Mouse (Mus musculus) urinary bladder, adult 18-20 months (tissue): ENCODE data around the gene Pfkfb4.

Experiments used
- DNase-seq, 2 experiments: peaks; one replicate each; pipeline ENCODE4 v3.0.0; 2022; ENCODE audit warnings: low spot score in 2 of 2, mixed read lengths in 2 of 2

Pfkfb4 gene

DNA sequence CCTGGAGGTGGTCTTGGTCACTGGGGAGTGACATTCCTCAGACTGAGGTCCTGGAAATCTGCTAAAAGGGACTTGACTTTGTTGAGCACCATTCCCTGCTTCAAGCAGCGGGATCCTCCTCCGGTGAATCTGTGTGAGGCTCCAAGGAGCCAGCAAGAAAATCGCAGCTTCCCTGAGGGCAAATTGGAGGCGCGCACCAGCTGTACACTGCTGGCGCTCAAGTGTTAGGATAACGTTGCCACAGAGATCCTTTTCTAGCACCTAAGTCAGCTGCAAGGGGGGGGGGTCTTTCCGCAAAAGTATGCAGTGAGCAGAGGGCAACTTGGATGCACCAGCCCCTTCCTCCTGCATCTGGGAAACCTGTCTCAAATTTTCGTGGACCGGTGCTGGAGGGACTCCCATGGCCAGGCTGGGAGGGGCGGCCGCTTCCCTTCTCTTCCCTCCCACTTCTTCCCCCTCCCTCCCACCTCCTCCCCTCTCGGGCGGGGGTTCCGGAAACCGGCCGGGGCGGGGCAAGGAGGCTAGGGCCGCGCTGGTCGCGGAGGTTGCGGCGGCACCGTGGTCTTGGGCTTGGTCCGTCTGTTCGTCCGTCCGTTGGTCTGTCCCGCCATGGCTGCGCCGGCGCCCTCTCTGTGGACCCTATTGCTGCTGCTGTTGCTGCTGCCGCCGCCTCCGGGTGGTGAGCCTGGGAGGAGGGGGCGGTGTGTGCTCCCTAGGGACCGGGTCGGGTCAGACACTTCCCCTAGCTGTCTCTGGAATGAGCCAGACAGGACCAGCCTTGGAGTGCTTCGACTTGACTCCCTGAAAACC lies 46.7 kb downstream of the Pfkfb4 start, which contains the start of gene Shisa5:
TSS of gene Shisa5 (plus strand) at position 480 of the 810 bp plus-strand sequence.
- DNase-seq: peak; percentile 80

DNA sequence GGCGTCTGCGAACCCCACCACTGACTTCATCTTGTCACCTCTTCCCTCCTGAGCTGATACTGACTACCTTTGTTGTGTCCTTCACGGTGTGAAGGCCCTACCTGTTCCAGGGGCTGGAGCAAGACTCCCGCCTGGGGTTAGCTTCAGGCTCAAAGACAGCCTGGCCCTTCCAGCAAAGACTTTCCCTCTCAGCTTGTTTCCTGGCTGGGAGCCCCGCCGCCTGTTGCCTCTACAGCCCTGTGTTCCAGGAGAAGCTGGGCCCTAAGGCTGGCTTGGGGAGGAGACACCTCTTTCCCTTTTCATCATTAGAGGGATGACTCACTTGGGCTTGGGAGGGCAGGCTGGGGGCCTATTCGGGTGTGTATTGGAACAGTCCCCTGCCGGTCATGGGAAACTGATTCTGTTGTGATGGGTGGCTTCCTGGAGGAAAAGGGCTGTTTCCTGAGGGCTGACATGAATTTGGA lies 47.4 kb downstream of the Pfkfb4 start:
- peak; percentile 49 to 59 for DNase-seq

DNA sequence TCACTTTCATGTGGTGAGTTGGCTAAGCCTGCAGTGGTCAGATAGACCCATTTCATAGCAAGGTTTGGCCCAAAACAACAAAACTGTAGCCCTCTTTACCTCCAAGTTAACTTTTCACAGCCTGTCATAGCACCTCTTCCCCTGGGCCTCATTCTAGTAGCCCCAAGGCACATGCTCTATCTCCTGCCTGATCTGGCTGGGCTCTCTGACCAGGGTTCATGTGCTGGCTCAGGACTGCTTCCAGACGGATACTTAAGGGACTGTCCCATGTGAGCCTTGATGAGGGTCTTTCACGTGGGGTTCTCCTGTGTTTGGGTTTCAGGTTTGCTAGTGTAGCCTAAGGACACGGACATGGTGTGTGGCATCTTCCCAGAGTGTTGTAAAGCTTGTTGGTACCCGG lies 48.1 kb downstream of the Pfkfb4 start:
- DNase-seq: no peak

DNA sequence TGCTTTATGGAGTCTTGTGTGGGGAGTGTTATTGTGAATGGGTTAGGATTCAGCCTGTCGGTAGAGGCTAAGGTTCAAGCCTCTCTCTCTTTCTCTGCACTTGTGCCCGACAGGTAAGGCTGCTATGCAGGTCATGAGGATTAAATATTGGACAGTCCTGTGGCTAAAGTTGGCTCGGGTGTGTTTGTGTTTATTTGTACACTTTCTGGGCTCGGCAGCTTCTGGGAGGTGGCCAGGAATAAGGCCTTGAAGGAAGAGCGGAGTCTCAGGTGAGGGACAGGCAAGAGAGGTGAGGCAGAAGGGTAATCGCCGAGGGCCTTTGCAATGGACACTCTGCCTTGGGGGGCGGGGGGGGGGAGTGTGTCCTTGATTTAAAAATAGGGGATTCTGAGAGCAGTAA lies 48.6 kb downstream of the Pfkfb4 start:
- DNase-seq: no peak

DNA sequence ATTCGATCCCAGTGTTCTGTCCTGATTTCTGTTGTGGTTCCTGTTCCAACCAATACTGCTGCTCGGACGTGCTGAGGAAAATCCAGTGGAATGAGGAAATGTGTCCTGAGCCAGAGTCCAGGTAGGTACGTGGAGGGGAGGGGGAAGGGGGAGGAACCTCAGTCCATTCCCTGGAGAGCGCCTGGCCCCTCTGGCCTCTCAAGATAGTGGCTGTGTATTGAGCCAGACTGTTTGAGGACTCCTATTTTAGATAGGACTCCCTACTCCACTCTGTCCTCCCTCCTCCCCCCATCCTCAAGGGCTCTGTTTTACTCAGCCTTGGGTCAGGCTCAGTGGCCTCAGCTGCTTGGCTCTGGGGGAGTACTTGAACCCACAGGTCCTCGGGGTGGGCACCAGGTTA lies 49.3 kb downstream of the Pfkfb4 start:
- no peak for DNase-seq

DNA sequence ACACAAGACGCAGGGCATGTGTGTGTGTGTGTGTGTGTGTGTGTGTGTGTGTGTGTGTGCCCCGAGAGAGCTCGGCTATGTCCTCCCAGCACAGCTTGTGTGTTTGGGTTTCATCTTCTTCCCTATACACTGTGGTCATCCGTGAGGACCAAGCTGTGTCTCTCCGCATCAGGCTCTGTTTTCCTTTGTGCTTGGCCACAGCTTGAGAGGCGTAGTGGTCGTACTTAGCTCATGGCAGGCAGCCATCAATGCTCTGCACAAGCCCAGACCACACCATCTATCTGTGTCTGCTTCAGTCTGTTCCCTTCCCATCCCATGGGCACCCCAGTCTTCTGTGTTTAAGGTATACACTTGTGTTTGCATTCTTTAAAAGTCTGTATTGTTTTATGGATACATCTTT lies 49.8 kb downstream of the Pfkfb4 start:
- DNase-seq: no peak

DNA sequence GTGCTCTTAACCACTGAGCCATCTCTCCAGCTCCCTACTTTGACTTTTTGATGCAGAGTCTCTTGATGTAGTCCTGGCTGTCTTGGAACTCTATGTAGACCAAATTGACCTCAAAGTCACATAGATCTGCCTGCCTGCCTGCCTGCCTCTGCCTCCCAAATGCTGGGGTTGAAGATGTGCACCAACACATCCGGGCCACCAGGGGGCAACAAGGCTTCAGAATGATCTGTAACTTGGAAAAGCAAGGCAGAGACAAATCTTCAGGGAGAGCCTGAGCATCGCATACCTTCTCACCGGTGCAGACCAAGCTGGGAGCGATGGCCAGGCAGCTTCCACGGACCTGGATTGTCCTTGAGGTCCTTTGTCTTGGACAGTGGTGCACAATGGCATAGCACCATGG lies 54.7 kb downstream of the Pfkfb4 start:
- DNase-seq: no peak

DNA sequence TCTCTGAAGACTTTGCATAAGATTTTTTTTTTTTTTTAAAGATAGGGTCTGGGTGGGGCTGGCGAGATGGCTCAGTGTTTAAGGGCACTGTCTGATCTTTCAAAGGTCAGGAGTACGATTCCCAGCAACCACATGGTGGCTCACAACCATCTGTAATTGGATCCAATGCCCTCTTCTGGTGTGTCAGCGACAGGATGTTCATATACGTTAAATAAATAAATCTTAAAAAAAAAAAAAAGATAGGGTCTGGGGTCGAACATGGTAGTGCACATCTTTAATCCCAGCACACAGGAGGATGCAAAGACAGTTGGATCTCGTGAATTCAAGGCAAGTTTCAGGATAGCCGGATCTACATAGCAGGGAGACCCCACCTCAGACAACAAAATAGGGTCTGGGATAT lies 57.7 kb downstream of the Pfkfb4 start:
- no peak for DNase-seq

DNA sequence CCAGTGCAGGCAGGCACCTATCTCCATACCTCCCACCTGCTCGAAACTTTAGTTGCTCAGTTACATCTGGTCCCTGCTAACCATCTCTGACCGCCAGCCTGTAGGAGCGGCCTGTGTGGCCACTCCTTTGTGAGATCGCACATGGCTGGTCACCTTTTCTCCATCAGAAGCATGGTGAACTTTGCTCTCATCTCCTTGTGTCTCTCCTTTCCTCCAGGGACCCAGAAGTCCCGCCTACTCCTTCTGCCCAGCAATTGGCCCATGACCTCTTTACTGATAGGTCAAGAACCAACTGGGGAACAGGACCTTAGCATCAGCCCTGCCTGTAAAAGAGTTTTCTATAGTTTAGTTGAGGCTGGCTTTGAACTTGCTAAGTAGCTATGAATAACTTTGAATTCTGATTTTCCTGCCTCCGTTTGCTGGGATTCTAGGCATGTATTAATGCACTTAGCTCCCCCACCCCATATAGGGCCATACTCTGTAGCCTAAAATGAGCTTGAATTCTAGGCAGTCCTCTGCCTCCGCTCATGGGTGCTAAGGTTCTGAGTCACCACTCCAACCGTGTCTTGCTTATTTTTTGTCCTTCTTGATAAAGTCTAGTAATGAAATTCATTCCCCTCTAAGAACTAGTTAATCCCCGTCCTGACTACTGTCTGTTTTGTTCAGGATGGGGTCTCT lies 58.6 kb downstream of the Pfkfb4 start:
- DNase-seq: no peak

DNA sequence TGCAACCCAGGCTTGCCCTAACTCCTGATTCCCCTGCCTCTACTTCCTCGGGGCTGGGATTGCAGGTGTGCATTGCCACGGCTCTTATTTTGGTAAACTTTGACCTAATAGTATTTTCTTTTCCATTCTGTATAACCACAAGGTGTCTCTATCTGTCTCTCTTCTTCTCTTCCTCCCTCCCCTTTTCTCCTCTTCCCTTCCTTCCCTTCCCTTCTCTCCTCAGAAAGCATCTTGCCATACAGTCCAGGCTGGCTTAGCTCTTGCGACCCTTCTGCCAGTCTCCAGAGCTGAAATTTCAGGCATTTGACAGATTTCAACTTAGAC lies 59.1 kb downstream of the Pfkfb4 start:
- no peak for DNase-seq

DNA sequence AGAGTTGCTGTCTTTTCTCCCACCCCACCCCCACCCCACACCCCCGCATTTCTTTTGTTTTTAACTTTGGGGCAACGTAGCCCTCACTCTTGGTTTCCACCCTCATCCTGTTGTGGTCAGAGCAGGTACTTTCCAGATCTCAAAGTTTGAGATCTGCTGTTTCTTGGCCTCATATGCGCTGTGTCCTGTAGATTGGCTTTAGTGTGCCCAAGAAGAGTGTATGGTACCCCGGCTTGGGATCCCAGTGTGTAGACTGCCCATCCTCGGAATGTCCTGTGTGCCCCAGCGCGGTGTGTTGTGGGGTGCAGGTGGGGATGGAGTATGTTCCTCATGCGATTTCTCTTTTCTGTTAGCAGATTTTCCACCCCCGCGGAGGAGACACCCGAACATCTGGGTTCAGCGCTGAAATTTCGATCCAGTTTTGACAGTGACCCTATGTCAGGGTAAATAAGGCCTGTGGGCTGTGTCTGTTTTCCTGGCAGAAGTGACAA lies 59.5 kb downstream of the Pfkfb4 start:
- no peak for DNase-seq

DNA sequence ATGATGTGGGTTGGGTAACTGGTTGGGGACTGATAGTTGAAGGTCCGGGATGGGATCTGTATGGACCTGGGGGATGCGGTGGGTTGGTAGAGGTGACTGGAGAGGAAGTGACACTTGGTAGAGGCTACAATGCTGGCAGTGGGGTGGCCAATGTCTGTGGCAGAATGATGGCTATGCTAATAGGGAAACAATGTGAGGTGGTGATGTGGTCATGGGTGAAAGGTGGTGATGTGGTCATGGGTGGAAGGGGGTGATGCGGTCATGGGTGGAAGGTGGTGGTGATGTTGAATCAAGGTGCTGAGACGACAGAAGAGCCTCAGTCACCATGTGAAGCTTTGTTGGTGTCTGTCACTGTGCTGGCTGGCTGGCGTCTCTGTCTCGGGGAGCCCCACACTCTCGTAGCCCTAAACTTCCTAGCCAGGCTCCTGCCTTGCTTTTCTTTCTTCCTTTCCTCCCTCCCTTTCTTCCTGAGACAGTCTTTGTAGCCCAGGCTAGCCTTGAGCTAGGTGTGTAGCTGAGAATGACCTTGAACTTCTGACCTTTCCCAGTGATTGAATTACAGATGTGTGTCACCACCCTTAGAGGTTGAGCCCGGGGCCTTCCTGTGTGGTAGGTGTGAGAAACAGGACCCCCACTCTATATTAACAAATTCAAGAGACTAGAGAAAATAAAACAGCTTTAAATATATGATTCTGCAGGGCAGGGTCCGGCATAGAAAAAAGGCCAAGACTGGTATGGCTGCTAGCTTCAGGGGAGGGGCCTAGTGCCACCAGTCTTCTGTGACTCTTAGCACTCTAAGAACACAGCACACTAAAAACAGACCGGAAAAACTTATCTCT lies 60.3 kb downstream of the Pfkfb4 start:
- no peak for DNase-seq

DNA sequence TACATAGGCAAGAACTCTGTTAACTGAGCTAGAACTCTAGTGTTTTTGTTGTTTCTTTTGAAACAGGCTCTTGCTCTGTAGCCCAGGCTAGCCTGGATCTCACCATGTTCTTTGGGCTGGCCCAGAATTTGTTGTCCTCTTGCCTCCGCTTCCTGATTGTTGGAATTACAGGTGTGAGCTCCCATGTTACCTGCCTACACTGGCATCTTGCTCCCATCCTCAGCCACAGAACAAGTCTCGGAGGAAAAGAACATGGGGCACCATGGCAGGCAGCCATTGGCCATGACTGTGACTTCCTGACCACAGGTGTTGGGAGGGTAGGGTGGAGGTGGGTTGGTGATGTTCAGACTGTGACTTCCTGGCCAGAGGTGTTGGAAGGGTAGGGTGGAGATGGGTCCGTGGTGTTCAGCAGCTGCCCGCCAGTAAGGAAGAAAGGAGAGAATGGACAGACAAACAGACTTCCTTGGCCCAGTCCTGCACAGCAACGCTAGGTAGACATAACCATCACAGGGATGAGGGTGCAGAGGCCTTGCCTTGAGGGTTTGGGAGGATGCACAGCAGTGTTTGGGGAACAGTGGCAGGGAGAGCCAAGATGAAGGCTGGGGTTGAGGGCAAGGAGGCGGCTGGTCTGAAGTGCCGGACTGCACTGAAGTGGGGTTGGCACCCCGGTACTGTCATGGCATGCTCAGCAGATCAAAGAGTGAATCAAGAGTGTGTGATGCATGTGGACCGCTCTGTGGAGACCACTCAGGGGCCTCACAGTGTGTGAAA lies 61.1 kb downstream of the Pfkfb4 start:
- no peak for DNase-seq

DNA sequence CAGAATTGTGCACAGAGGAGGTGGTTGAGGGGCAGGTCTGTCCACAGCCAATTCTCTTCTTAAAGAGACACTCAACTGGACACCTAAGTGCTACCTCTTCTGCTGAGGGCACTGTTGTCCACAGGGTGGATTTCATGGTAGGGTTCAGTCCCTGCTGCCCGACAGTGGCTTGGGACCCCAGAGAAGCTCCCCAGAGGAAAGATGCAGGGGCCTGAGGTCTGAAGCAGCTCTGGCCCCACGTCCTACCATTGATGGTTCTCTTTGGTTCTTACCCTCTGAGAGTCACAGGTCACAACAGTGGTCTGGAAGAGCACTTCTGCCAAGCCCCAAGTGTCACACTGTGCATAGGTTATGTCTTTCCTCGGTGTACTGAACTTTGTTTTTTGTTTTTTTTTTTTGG lies 61.8 kb downstream of the Pfkfb4 start:
- DNase-seq: no peak

DNA sequence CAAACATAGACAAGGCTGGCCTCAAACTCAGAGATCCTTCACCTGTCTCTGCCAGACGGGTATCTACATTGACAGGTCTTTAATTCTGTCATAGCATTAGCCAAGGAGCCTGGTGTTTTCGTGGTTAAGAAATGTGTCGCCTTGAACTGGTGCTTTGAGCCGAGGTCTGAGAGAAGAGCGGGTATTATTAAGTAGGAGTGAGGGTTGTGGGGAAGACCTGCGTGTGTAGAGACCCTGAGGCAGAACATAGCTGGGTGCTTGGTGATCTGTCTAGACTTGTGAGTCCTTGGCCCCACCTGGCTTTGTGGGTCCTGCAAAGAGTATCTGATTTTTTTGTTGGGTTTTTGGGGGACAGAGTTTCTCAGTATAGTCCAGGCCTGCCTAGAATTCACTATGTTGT lies 62.3 kb downstream of the Pfkfb4 start:
- no peak for DNase-seq

DNA sequence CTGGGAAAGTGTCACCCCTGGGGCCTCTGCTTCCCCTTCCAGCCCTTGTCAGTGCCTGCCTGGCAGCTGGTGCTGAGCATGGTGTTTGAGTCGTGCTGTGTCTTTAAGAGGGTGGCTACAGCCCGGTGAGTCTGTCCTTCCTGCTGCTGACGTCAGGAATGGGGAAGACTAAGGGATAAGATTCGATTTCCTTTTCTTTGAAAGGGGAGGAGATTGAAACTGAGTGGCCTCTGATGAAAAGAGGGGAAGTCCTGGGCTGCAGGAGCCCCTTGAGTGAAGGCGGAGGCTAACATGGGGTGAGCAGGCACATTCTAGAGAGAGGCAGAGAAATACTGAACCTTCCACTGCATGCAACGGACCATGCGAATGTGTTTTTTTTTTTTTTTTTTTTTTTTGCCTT lies 63.1 kb downstream of the Pfkfb4 start:
- peak in 1 of 2 experiments; percentile 65 for DNase-seq

DNA sequence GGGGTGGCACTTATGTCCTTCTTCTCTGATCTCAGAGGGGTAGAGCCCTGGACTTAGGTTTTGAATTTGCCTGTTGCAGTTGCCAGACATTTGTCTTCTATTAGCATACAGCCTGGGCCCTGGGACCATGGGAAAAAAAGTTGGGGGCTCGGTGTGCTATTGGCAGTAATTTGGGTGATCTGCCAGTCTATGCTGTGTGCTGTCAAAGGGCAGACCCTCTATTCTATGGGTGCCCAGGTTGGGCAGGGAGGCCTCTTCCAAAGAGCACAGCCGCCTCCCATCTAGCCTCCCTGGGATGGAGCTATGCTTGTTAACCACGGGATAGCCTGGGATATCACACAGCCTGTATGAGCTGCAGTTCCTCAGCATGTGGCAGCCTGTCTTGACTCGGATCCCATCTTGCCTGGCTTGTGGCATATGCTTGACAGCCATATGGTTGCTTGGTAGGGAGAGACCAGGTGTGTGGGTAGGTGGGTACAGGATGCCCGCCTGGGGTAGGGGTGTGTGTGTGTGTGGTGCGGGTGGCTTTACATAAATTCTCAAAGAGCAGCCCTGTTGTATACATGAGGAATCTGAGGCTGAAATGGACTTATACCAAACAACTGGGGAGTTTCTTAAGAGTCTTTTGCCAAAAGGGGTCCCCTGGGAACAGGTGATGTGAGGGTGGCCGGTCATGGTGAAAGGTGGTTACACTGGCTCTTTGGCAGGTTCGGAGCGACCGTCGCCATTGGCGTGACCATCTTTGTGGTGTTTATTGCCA lies 63.9 kb downstream of the Pfkfb4 start:
- no peak for DNase-seq

DNA sequence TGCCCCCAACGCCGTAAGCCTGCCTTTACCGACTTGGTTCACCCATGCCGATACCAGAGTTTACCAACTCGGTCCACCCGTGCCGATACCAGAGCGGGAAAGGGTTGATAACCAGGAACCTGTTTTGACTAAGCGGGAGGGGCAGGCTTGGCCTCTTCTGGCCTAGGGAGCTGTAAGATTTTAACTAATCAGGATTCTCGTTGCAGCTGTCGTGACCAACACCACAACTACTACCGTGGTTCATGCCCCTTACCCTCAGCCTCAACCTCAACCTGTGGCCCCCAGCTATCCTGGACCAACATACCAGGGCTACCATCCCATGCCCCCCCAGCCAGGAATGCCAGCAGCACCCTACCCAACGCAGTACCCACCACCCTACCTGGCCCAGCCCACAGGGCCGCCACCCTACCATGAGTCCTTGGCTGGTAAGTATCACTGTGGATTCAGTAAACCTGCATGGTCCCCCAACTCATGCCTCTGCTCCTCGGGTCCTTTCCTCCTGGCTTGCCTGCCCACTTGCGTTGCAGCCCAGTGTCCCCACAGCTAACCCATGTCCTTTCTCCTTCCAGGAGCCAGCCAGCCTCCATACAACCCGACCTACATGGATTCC lies 64.6 kb downstream of the Pfkfb4 start:
- DNase-seq: no peak

DNA sequence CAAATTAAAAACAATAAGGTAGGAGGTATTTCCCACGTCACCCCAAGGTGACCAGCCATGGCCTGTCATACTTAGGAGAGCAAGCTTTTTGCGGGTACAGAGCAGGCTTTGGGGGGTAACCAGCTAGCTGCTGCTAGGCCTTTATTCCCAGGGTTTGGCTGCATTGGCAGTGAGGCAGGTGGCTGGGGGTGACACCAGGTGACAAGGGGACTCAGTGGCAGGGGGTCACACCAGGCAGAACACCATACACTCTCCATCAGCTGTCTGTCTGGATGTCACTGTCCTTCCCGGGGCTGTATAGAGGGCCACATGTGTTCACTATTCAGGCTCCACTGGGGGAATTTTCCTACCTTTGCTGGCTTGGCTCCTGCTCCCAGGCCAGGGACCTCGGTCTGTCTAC lies 65.3 kb downstream of the Pfkfb4 start:
- DNase-seq: no peak

DNA sequence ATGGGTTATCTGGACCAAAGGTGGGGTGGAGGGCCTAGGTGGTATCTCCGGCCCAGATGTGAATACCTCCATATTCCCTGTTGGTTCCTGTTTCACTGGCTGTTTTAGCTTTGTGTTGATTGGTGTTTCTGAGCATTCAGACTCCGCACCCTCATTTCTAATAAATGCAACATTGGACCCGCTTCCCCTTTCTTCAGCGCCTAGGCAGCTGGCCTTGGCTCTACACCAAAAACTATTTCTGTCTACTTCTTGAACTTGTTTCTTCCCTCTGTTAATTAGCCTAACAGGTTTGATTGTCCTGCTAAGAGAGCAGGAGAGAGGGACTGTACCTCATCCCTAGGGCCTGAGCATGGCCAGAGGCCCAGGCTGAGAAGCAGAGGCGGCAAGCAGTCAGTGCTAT lies 66.0 kb downstream of the Pfkfb4 start:
- no peak for DNase-seq
